Mouse (Mus musculus): Measurements from ENCODE around the gene Ube2o. TPM values are rescaled to one million over a fixed set of nuclear protein-coding genes. Genes with fewer than 3 reads are reported as not detected.

Gene Ube2o
- polyA plus RNA-seq, 1 experiment: 77.3 TPM

- Histone ChIP-seq H3K27ac (ENCODE audit: insufficient read depth, low read length) (peak overlapping the region; percentile 40; the same call in 1 of the 2 replicates), H3K4me3 (ENCODE audit: extremely low read depth, insufficient read depth, insufficient read length) (no peak overlapping the region), H3K4me1 (ENCODE audit: control insufficient read depth, insufficient read depth, insufficient read length) (no peaks in the 10 kb centered on the region), H3K27me3 (ENCODE audit: control insufficient read depth, insufficient read depth, low read length) (no peaks in the 10 kb centered on the region), H3K36me3 (ENCODE audit: control insufficient read depth, insufficient read depth, low read length) (no peaks in the 10 kb centered on the region)
- TF ChIP-seq POLR2A (IDR thresholded peaks at IDR 0.05; ENCODE audit: low read depth, low read length) (no peak), CTCF (IDR thresholded peaks at IDR 0.05; ENCODE audit: extremely low read depth, insufficient read depth, insufficient read length, insufficient replicate concordance) (no peak)
- no peak for DNase-seq (ENCODE audit: low read depth in 1 of 2, low spot score in 2 of 2)
- WGBS: 62% methylated on average over 12 of the region's 12 CpGs
Observed at GRCm38 (mm10) chr11:116572756-116573543, 8.3 kb downstream of the Ube2o start.

- no peak for DNase-seq (ENCODE audit: low read depth in 1 of 2, low spot score in 2 of 2)
- H3K4me3 ChIP-seq (ENCODE audit: extremely low read depth, insufficient read depth, insufficient read length): no peak overlapping the region
- H3K36me3 ChIP-seq (ENCODE audit: control insufficient read depth, insufficient read depth, low read length): no peaks in the 10 kb centered on the region
Observed at GRCm38 (mm10) chr11:116571767-116572679, 9.2 kb downstream of the Ube2o start.

GRCm38 (mm10) chr11:116570821-116571220 is 10.4 kb downstream of the Ube2o start:
- no peak for TF ChIP-seq CTCF (IDR thresholded peaks at IDR 0.05; ENCODE audit: extremely low read depth, insufficient read depth, insufficient read length, insufficient replicate concordance)
- Histone ChIP-seq H3K4me3 (ENCODE audit: extremely low read depth, insufficient read depth, insufficient read length) (no peak overlapping the region), H3K4me1 (ENCODE audit: control insufficient read depth, insufficient read depth, insufficient read length) (no peaks in the 10 kb centered on the region), H3K36me3 (ENCODE audit: control insufficient read depth, insufficient read depth, low read length) (no peaks in the 10 kb centered on the region), H3K27ac (ENCODE audit: insufficient read depth, low read length) (no peak overlapping the region), H3K27me3 (ENCODE audit: control insufficient read depth, insufficient read depth, low read length) (no peaks in the 10 kb centered on the region)
- DNase-seq (ENCODE audit: low read depth in 1 of 2, low spot score in 2 of 2): no peak
- WGBS: 96% methylated on average over 7 of the region's 7 CpGs

More at GRCm38 (mm10) chr11:116571767-116572679, 9.2 kb downstream of the Ube2o start:
- H3K4me1 ChIP-seq (ENCODE audit: control insufficient read depth, insufficient read depth, insufficient read length): no peaks in the 10 kb centered on the region
- WGBS: 51% methylated on average over 19 of the region's 19 CpGs
- no peaks in the 10 kb centered on the region for H3K27me3 ChIP-seq (ENCODE audit: control insufficient read depth, insufficient read depth, low read length)
- H3K27ac ChIP-seq (ENCODE audit: insufficient read depth, low read length): peak overlapping the region; percentile 5; the same call in 1 of the 2 replicates
- TF ChIP-seq POLR2A (IDR thresholded peaks at IDR 0.05; ENCODE audit: low read depth, low read length) (no peak), CTCF (IDR thresholded peaks at IDR 0.05; ENCODE audit: extremely low read depth, insufficient read depth, insufficient read length, insufficient replicate concordance) (no peak)

GRCm38 (mm10) chr11:116567531-116567930 is 13.7 kb downstream of the Ube2o start:
- DNase-seq (ENCODE audit: low read depth in 1 of 2, low spot score in 2 of 2): no peak
- TF ChIP-seq CTCF (IDR thresholded peaks at IDR 0.05; ENCODE audit: extremely low read depth, insufficient read depth, insufficient read length, insufficient replicate concordance): no peak
- TF ChIP-seq POLR2A (IDR thresholded peaks at IDR 0.05; ENCODE audit: low read depth, low read length): no peak
- Histone ChIP-seq H3K4me3 (ENCODE audit: extremely low read depth, insufficient read depth, insufficient read length) (no peak overlapping the region), H3K27me3 (ENCODE audit: control insufficient read depth, insufficient read depth, low read length) (no peaks in the 10 kb centered on the region), H3K4me1 (ENCODE audit: control insufficient read depth, insufficient read depth, insufficient read length) (no peaks in the 10 kb centered on the region), H3K27ac (ENCODE audit: insufficient read depth, low read length) (no peak overlapping the region), H3K36me3 (ENCODE audit: control insufficient read depth, insufficient read depth, low read length) (no peaks in the 10 kb centered on the region)
- over 99% methylated on average over 8 of the region's 8 CpGs for WGBS

- no peak for DNase-seq (ENCODE audit: low read depth in 1 of 2, low spot score in 2 of 2)
- no peaks in the 10 kb centered on the region for H3K36me3 ChIP-seq (ENCODE audit: control insufficient read depth, insufficient read depth, low read length)
- WGBS: 78% methylated on average over 7 of the region's 7 CpGs
- H3K4me1 ChIP-seq (ENCODE audit: control insufficient read depth, insufficient read depth, insufficient read length): no peaks in the 10 kb centered on the region
- H3K27me3 ChIP-seq (ENCODE audit: control insufficient read depth, insufficient read depth, low read length): no peaks in the 10 kb centered on the region
- no peak overlapping the region for H3K4me3 ChIP-seq (ENCODE audit: extremely low read depth, insufficient read depth, insufficient read length)
- TF ChIP-seq CTCF (IDR thresholded peaks at IDR 0.05; ENCODE audit: extremely low read depth, insufficient read depth, insufficient read length, insufficient replicate concordance): no peak
- TF ChIP-seq POLR2A (IDR thresholded peaks at IDR 0.05; ENCODE audit: low read depth, low read length): no peak
- H3K27ac ChIP-seq (ENCODE audit: insufficient read depth, low read length): no peak overlapping the region
Observed at GRCm38 (mm10) chr11:116565283-116566041, 15.8 kb downstream of the Ube2o start.

GRCm38 (mm10) chr11:116556308-116556707 is 24.9 kb downstream of the Ube2o start:
- Histone ChIP-seq H3K4me1 (ENCODE audit: control insufficient read depth, insufficient read depth, insufficient read length) (no peaks in the 10 kb centered on the region; the same call in 1 of the 2 replicates), H3K27ac (ENCODE audit: insufficient read depth, low read length) (no peak overlapping the region), H3K4me3 (ENCODE audit: extremely low read depth, insufficient read depth, insufficient read length) (no peak overlapping the region), H3K27me3 (ENCODE audit: control insufficient read depth, insufficient read depth, low read length) (no peaks in the 10 kb centered on the region), H3K36me3 (ENCODE audit: control insufficient read depth, insufficient read depth, low read length) (no peaks in the 10 kb centered on the region)
- no peak for DNase-seq (ENCODE audit: low read depth in 1 of 2, low spot score in 2 of 2)
- 90% methylated on average over 6 of the region's 6 CpGs for WGBS
- no peak for TF ChIP-seq POLR2A (IDR thresholded peaks at IDR 0.05; ENCODE audit: low read depth, low read length)
- TF ChIP-seq CTCF (IDR thresholded peaks at IDR 0.05; ENCODE audit: extremely low read depth, insufficient read depth, insufficient read length, insufficient replicate concordance): no peak

Data from spleen, adult 2 months (tissue).